Mouse (Mus musculus) lung, postnatal 0 days (tissue): ENCODE measurements around the gene Arrb1.

Source experiments
- CTCF ChIP-seq: IDR thresholded peaks from 2 replicates; pipeline ENCODE4 v1.5.1; 2016; ENCODE audit warnings: antibody characterized with exemption, mild to moderate bottlenecking
- EP300 ChIP-seq: IDR thresholded peaks from 2 replicates; pipeline ENCODE4 v1.6.1; 2016; ENCODE audit warnings: antibody characterized with exemption, mild to moderate bottlenecking, control low read depth

- TF ChIP-seq CTCF: no peak
- no peak for TF ChIP-seq EP300
Observed at GRCm38 (mm10) chr7:99644701-99645100, 109.4 kb downstream of the Arrb1 start.
